Mouse (Mus musculus) bone marrow, adult 2 months (tissue): ENCODE measurements around the gene D6Ertd527e. TPM values are rescaled to one million over a fixed set of nuclear protein-coding genes. Genes with fewer than 3 reads are reported as not detected.

Source experiments
- H3K27ac ChIP-seq: fragments of 200-500 bp; 2 replicates; pipeline ENCODE4 v1.5.1; 2012; ENCODE audit warnings: low read depth, mild to moderate bottlenecking, control low read depth, inconsistent platforms, low read length; ENCODE audit not compliant: control insufficient read depth, poor library complexity, insufficient read depth
- H3K4me1 ChIP-seq: fragments of 200-500 bp; 2 replicates; pipeline ENCODE4 v1.6.1; 2011; ENCODE audit warnings: low read length; ENCODE audit not compliant: control insufficient read depth, insufficient read depth
- H3K4me3 ChIP-seq: fragments of 200-500 bp; replicated peaks from 2 replicates; pipeline ENCODE3; 2011; ENCODE audit warnings: mild to moderate bottlenecking, low read depth, low read length, control low read depth; ENCODE audit not compliant: control insufficient read depth
- CTCF ChIP-seq: fragments of 200-500 bp; IDR thresholded peaks from 2 replicates; pipeline ENCODE4 v1.5.1; 2011; ENCODE audit warnings: low read length, control low read depth; ENCODE audit not compliant: control insufficient read depth, insufficient read depth
- POLR2A ChIP-seq: fragments of 200-500 bp; IDR thresholded peaks from 2 replicates; pipeline ENCODE4 v1.6.1; 2011; ENCODE audit warnings: low read depth, mild to moderate bottlenecking, control low read depth, low read length, borderline replicate concordance; ENCODE audit not compliant: control insufficient read depth
- WGBS: fragments of 180-500 bp; shearing (Covaris S2); methylation state at CpG from one replicate; pipeline ENCODE4 v1.1.7; 2018; 5-methylcytosine and 5-hydroxymethylcytosine counted together
- polyA plus RNA-seq: library from polyadenylated mRNA; stranded (reverse); fragments of >200 nt; gene quantifications from 2 replicates; pipeline ENCODE4 v1.2.4, GENCODE M21; 2011; ENCODE audit warnings: low replicate concordance; ENCODE audit not compliant: missing spikeins, insufficient read depth, insufficient read length

Gene D6Ertd527e
- not detected in 2 replicates for polyA plus RNA-seq

DNA sequence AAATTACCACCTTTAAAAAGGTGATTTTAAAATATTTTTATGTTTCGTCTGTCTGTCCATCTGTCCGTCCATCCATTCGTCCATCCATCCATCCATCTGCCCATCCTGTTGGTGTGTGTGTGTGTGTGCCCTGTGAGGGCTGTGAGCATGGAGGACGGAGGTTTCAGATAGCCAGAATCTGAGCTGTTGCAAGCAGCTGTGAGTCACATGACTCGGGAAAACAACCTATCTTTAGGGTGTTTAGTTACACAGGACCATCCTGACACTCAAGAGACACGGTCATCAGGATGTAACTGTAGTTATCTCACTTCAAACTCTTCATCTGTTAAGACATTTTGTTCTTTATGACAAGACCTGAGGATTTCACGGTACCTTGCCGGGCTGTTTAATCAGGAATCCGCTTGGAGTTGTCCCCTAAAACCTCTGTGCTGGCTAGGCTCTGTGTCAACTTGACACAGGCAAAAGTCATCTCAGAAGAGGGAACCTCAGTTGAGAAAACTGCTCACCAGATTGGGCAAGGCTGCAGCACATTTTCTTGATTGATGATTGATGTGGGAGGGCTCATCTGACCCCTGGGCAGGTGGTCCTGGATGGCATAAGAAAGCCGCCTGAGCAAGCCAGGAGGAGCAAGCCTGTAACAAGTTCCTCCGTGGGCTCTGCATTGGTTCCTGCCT lies at the start of gene D6Ertd527e:
TSS of gene D6Ertd527e (plus strand) at position 624 of the 674 bp plus-strand sequence.
- no peak within 1 kb of the TSS for H3K4me3 ChIP-seq
- no peaks in the 10 kb centered on the region for H3K4me1 ChIP-seq
- H3K27ac ChIP-seq, result no peak within 1 kb of the TSS
- WGBS, result 77% methylated on average over 11 of the region's 11 CpGs
- no peak for TF ChIP-seq CTCF

DNA sequence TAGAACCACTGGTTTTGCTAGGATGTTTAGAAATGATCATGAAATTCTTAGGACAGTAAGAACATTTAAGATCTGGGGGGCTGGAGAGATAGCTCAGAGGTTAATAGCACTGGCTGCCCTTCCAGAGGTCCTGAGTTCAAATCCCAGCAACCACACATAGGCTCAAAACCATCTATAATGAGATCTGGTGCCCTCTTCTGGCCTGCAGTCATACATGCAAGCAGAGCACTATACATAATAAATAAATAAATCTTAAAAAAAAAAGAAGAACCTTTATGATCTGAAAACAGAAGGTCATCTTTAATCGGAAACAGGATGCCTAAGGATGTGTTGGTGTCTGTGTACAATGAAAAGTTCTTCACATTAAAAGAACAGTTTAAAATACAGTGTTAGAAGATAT lies 44.8 kb upstream of the D6Ertd527e start:
- WGBS, result 81% methylated on average over 1 of the region's 1 CpGs
- no peak for TF ChIP-seq POLR2A
- no peak for TF ChIP-seq CTCF
- Histone ChIP-seq H3K4me1 (no peaks in the 10 kb centered on the region), H3K27ac (no peak overlapping the region), H3K4me3 (no peak overlapping the region)

DNA sequence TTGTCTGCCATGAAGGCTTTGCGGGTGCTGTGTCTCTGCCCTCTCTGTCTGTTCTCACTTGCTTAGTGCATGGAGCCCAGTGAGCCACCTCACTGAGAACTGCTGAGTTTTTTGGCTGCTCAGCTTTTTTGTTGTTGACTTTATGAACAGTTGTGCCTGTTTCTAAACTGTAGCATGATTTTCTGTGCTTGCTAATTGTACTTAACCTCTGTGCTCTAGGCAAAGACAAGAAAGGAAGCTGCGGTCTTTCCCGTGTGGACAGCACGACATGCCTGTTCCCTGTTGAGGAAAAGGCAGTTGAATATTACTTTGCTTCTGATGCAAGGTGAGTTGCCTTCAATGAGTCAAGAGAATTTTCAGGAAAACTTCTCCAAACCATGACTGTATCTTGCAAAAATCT lies 41.0 kb upstream of the D6Ertd527e start:
- Histone ChIP-seq H3K4me3 (no peak overlapping the region), H3K27ac (no peak overlapping the region), H3K4me1 (no peaks in the 10 kb centered on the region)
- 84% methylated on average over 4 of the region's 4 CpGs for WGBS
- TF ChIP-seq POLR2A, result no peak
- TF ChIP-seq CTCF, result no peak

DNA sequence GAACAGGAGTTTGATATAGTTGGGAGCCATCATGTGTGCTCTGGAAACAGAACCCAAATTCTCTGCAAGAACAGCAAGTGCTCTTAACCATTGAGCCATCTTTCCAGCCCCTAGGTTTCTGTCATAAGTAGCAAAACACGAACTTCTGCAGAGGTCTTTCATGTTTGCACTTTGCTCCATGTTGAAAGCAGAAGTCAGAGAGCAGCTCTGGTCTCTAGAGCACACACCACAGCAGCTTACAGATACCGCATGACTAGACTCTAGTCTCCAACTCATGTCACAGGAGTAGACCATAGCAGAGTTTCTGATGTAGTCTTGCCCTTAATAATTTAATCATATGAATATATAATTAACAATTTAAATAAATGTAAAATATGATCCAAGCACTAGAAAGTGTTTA lies 36.3 kb upstream of the D6Ertd527e start:
- Histone ChIP-seq H3K4me1 (no peaks in the 10 kb centered on the region), H3K4me3 (no peak overlapping the region), H3K27ac (no peak overlapping the region)
- TF ChIP-seq CTCF (no peak), POLR2A (no peak)
- 63% methylated on average over 2 of the region's 2 CpGs for WGBS

DNA sequence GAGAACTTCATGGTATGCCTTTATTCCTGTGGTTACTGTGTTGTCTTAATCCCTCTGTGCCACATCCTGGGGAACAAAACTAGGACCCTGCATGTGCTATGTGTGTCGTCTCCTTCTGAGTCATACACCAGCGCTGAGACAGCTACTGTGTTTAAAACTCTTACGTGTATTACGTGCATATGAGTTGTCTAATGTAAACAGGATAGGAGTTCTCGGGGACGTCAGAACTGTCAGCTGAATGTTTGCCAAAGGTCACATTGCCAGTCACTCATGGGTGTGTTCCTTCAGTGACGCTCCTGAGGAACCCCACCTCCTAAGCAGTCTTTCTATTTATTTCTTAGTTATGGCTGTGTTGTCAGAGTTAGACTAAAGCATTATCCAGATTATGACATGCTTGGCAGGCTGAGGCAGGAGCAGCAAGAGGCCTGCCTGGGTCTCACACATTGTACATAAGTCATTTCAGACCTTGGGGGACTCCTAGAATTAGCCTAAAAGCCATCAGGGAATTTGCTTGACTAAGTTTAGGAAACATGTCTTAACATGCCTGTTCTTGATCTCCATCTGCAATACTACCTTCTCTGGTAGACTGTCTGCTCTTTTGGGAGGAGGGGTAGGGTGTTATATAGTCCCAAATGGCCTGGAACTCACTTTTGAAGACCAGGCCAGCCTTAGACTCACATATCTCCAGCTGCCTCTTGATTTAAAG lies 35.2 kb upstream of the D6Ertd527e start:
- H3K27ac ChIP-seq, result no peak overlapping the region
- no peaks in the 10 kb centered on the region for H3K4me1 ChIP-seq
- no peak overlapping the region for H3K4me3 ChIP-seq
- 80% methylated on average over 7 of the region's 7 CpGs for WGBS
- TF ChIP-seq CTCF, result no peak
- TF ChIP-seq POLR2A, result no peak

DNA sequence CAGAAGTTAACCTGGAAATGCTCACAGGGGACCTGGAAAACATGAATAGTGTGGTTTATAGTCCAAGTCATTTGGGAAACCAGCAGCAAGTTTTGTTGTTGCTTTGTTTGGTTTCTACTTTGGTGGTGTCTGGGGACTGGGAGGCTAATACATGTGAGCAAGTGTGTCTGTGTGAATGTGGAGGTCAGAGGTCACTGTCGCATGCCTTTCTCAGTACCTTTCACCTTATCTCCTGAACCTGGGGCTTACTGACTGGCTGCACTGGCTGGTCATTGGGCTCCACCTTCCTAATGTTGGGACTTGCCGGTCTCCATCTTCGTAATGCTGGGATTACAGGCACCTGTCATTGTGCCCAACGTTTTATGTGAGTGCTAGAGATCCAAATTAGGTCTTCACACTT lies 33.9 kb upstream of the D6Ertd527e start:
- 94% methylated on average over 4 of the region's 4 CpGs for WGBS
- Histone ChIP-seq H3K4me1 (no peaks in the 10 kb centered on the region; the same call in 1 of the 2 replicates), H3K4me3 (no peak overlapping the region), H3K27ac (no peak overlapping the region)
- TF ChIP-seq CTCF, result no peak
- no peak for TF ChIP-seq POLR2A

DNA sequence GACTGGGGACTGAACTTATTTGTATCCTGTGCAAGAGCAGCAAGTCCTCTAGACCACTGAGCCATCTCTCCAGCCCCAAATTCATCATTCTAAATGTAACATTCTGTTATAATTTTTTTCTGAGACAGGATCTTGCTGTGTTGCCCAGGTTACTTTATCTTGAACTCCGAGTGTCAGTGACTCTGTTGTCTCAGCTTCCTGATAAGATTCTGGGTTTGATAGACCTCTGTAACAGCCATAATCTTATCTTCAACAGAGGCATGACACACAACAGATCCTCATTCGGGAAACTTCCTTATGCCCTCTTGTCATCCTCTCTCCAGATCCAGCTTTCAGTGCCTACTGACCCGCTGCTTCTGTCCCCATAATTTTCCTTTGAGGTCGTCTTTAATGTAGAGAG lies 31.8 kb upstream of the D6Ertd527e start:
- H3K4me1 ChIP-seq, result no peaks in the 10 kb centered on the region; the same call in 1 of the 2 replicates
- TF ChIP-seq POLR2A, result no peak
- WGBS, result 57% methylated on average over 4 of the region's 4 CpGs
- H3K27ac ChIP-seq, result no peak overlapping the region
- no peak overlapping the region for H3K4me3 ChIP-seq

DNA sequence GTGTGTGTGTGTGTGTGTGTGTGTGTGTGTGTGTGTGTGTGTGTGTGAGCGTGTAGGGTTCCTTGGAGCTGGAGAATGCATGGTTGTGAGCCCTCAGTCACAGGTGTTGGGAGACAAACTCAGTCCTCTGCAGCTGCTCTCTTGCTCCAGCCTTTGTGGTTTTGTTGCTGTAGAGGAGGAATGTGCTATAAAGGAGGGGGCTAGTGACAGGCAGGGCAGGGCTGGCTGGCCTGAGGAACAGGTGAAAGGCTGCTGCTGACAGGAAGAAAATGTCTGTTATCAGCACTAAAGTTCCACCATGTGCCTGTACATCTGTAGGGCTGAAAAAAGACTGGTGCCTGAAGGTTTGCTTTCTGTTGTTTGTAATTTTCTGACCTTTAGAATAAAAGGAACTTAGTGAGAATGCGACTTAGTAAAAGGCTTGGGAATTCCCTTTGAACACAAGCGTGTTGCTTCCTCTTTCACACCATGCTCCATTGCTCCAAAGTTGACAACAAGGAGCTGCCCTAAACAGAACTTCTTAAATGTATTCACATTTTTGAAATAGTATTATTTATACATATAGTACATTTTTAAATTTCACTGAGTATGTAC lies 29.4 kb upstream of the D6Ertd527e start:
- WGBS, result 22% methylated on average over 3 of the region's 3 CpGs
- peak overlapping the region; percentile 36 for H3K27ac ChIP-seq
- H3K4me3 ChIP-seq, result no peak overlapping the region
- no peaks in the 10 kb centered on the region; the same call in 1 of the 2 replicates for H3K4me1 ChIP-seq
- TF ChIP-seq CTCF, result no peak
- no peak for TF ChIP-seq POLR2A

DNA sequence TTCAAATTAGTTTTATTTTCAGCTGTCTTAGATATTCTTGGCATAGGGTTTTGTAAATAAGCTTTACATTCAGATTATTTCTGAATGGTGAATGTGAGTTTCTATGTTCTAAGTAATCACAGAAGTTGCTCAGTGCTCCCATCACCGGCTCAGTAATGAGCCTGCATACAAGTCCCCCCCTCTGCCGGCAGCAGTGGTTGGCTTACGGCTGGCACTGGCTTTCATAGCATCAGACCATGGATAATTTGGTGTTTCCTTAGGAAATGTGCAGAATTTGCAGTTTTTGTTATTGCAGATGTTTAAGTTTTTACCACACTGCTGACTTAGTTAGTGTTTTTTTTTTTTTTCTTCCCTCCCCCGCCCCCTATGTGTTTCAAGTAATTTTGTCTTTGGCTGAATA lies 25.1 kb upstream of the D6Ertd527e start:
- no peak for TF ChIP-seq POLR2A
- TF ChIP-seq CTCF, result no peak
- H3K27ac ChIP-seq, result no peak overlapping the region
- WGBS, result 79% methylated on average over 4 of the region's 4 CpGs
- H3K4me3 ChIP-seq, result no peak overlapping the region
- H3K4me1 ChIP-seq, result no peaks in the 10 kb centered on the region; the same call in 1 of the 2 replicates
